Mouse (Mus musculus) intestine, embryonic 15.5 days (tissue): ENCODE measurements at regions not wholly inside any gene's neighbourhood (a gene's known extent, or its start where the extent isn't known, plus 50 kb on each side); places are given as distances from the start of the nearest gene placed in this dataset.
"Not testable (repeated sequence)": the region's sequence is repeated elsewhere in the genome, so short reads cannot be mapped to it uniquely, and the experiment has no call there.

Experiments used
- ATAC-seq: fragments of 200-750 bp; cut with Nextera tagmentation; 2 replicates; pipeline ENCODE4 v1.8.0; 2017; ENCODE audit warnings: moderate TSS enrichment, moderate library complexity
- H3K27ac ChIP-seq: fragments of 300-500 bp; sonication (generic); 2 replicates; pipeline ENCODE4 v1.5.1; 2015; ENCODE audit warnings: mild to moderate bottlenecking, inconsistent platforms
- H3K27me3 ChIP-seq: fragments of 300-500 bp; sonication (generic); replicated peaks from 2 replicates; pipeline ENCODE4 v1.6.1; 2015; ENCODE audit warnings: inconsistent platforms
- H3K36me3 ChIP-seq: fragments of 300-500 bp; sonication (generic); 2 replicates; pipeline ENCODE4 v1.6.1; 2015; ENCODE audit warnings: inconsistent platforms
- H3K4me1 ChIP-seq: fragments of 300-500 bp; sonication (generic); replicated peaks from 2 replicates; pipeline ENCODE4 v1.6.1; 2015; ENCODE audit warnings: inconsistent platforms
- H3K4me2 ChIP-seq: fragments of 300-500 bp; sonication (generic); replicated peaks from 2 replicates; pipeline ENCODE4 v1.6.1; 2015; ENCODE audit warnings: mild to moderate bottlenecking, inconsistent platforms
- H3K4me3 ChIP-seq: fragments of 300-500 bp; sonication (generic); replicated peaks from 2 replicates; pipeline ENCODE4 v1.5.1; 2015; ENCODE audit warnings: inconsistent platforms
- H3K9ac ChIP-seq: fragments of 300-500 bp; sonication (generic); 2 replicates; pipeline ENCODE4 v1.6.1; 2015; ENCODE audit warnings: inconsistent platforms
- H3K9me3 ChIP-seq: fragments of 300-500 bp; sonication (generic); 2 replicates; pipeline ENCODE4 v1.6.1; 2016; ENCODE audit warnings: inconsistent platforms
- WGBS: fragments of 180-500 bp; shearing (Covaris S2); methylation state at CpG from one replicate; pipeline ENCODE4 v1.1.7; 2015; 5-methylcytosine and 5-hydroxymethylcytosine counted together

- Histone ChIP-seq H3K9ac (no peak overlapping the region), H3K27ac (peak overlapping the region; percentile 64), H3K4me2 (no peak overlapping the region), H3K9me3 (no peaks in the 10 kb centered on the region), H3K4me1 (0 out of 2 replicates have a peak, but pooled peaks cover 18% of the 10 kb centered on the region), H3K36me3 (no peaks in the 10 kb centered on the region), H3K4me3 (no peak overlapping the region), H3K27me3 (no peaks in the 10 kb centered on the region)
- peak; percentile 36; the same call in 1 of the 2 replicates for ATAC-seq
- WGBS: 53% methylated on average over 7 of the region's 7 CpGs
These were observed 170.8 kb downstream of the Tomm20 start for GRCm38 (mm10) chr8:126774816-126775215.

DNA sequence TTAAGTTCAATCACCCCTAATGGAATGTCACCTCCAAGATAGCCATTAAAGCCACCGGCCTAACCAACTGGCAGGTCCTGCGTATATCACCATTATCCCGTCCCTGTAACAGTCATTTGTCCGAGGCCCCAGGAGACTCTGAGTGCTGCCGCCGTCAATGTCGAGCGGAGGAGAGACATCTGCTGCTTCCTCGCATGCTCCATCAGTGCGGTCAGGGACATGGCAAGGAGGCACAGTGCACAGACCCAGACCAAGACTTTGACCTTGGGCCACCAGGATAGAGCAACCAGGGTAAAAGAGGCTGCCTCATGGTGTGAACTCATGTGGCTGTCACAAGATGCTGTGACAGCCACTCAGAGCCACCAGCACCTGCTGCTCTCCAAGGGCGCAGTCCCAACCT is 172.9 kb downstream of the Tomm20 start:
- H3K4me1 ChIP-seq: 0 out of 2 replicates have a peak, but pooled peaks cover 18% of the 10 kb centered on the region
- no peak overlapping the region for H3K9ac ChIP-seq
- no peaks in the 10 kb centered on the region for H3K27me3 ChIP-seq
- H3K9me3 ChIP-seq: no peaks in the 10 kb centered on the region
- H3K4me3 ChIP-seq: no peak overlapping the region
- no peak overlapping the region for H3K27ac ChIP-seq
- 81% methylated on average over 11 of the region's 11 CpGs for whole genome bisulfite sequencing
- H3K4me2 ChIP-seq: no peak overlapping the region
- no peak for ATAC-seq
- H3K36me3 ChIP-seq: no peaks in the 10 kb centered on the region

GRCm38 (mm10) chr8:126772194-126772593 is 173.4 kb downstream of the Tomm20 start:
- ATAC-seq: no peak
- no peaks in the 10 kb centered on the region for H3K9me3 ChIP-seq
- no peak overlapping the region for H3K4me3 ChIP-seq
- H3K36me3 ChIP-seq: no peaks in the 10 kb centered on the region
- no peak overlapping the region for H3K4me2 ChIP-seq
- no peak overlapping the region for H3K27ac ChIP-seq
- 0 out of 2 replicates have a peak, but pooled peaks cover 18% of the 10 kb centered on the region for H3K4me1 ChIP-seq
- H3K27me3 ChIP-seq: no peaks in the 10 kb centered on the region
- no peak overlapping the region for H3K9ac ChIP-seq
- 78% methylated on average over 7 of the region's 7 CpGs for WGBS

DNA sequence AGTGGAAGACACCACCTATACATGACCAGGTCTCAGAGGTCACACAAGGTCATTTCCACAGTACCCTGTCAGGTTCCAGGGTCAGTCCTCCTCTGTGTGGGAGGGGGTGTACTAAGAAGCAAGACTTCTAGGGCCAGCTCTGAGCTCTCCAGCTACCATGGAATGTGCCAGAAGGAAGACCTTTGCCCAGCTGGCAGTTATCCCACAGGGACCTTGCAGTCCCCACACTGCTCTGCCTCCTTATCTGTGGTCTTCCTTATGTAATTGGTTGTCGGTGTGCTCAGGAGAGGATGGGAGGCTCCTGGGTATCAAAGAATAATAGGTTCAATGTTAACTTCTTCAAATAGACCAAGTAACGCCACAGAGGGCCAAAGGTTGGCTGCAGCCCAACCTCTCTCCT is 175.3 kb downstream of the Tomm20 start:
- peaks cover 18% of the 10 kb centered on the region; the same call in 1 of the 2 replicates for H3K4me1 ChIP-seq
- not testable (repeated sequence) for H3K9ac ChIP-seq, H3K36me3 ChIP-seq, H3K27me3 ChIP-seq, H3K4me2 ChIP-seq, H3K4me3 ChIP-seq, H3K9me3 ChIP-seq
- 63% methylated on average over 2 of the region's 2 CpGs for WGBS
- H3K27ac ChIP-seq: peak overlapping the region; percentile 68; the same call in 1 of the 2 replicates
- peak; percentile 85 for ATAC-seq

DNA sequence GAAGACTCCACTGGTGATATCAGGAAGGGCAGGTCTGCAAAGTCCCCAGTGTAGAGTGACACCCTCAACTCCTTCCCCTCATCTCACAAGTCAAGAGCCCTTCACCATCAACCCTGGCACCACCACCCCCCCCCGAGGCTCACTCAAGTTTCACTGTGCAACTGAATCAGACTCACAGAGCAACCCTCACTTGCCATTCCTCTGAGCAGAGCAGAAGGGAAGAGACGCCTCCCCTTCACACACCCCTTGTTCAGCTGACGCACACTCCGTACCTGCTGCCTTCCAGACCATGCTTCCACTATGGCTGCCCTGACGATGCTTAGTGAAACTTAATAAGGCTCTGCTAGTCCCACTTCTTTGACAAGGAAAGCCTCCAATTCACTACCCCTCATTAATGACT is 174.4 kb upstream of the Irf2bp2 start:
- 91% methylated on average over 5 of the region's 5 CpGs for WGBS
- Histone ChIP-seq H3K9ac (no peak overlapping the region), H3K4me1 (peaks cover 15% of the 10 kb centered on the region; the same call in 1 of the 2 replicates), H3K27ac (no peak overlapping the region), H3K27me3 (no peaks in the 10 kb centered on the region), H3K4me2 (no peak overlapping the region), H3K9me3 (no peaks in the 10 kb centered on the region), H3K36me3 (no peaks in the 10 kb centered on the region), H3K4me3 (no peak overlapping the region)
- no peak for ATAC-seq

DNA sequence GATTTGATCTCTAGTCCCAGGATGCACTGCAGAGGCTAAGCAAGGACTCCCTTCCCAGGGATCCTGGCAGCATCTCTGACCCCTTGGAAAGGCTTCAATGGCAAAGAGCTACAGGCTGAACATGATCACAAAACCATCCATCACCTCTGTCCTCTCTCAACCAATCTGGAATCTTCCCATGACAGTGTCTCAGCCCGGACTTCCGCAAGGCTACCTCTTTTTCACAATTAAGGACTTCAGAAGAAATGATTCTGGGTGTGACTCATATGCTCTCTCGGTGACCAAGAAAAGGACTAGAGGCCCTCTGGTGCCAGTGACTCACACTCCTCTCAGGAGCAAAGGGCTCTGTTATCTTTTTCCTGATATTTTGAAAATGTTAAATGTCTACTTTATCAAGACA is 173.6 kb upstream of the Irf2bp2 start:
- peak; percentile 26; the same call in 1 of the 2 replicates for ATAC-seq
- 64% methylated on average over 3 of the region's 3 CpGs for WGBS
- Histone ChIP-seq H3K9ac (no peak overlapping the region), H3K36me3 (no peaks in the 10 kb centered on the region), H3K4me1 (peaks cover 13% of the 10 kb centered on the region; the same call in 1 of the 2 replicates), H3K9me3 (no peaks in the 10 kb centered on the region), H3K4me3 (no peak overlapping the region), H3K4me2 (no peak overlapping the region), H3K27me3 (no peaks in the 10 kb centered on the region), H3K27ac (peak overlapping the region; percentile 73; the same call in 1 of the 2 replicates)

- Histone ChIP-seq H3K27ac (peak overlapping the region; percentile 70), H3K9me3 (no peaks in the 10 kb centered on the region), H3K4me2 (no peak overlapping the region), H3K4me1 (peaks cover 3% of the 10 kb centered on the region; the same call in 1 of the 2 replicates), H3K9ac (no peak overlapping the region), H3K27me3 (no peaks in the 10 kb centered on the region), H3K36me3 (no peaks in the 10 kb centered on the region), H3K4me3 (no peak overlapping the region)
- WGBS: 49% methylated on average over 6 of the region's 6 CpGs
- ATAC-seq: peak; percentile 73
These were observed 172.0 kb upstream of the Irf2bp2 start for GRCm38 (mm10) chr8:126765693-126766238.

DNA sequence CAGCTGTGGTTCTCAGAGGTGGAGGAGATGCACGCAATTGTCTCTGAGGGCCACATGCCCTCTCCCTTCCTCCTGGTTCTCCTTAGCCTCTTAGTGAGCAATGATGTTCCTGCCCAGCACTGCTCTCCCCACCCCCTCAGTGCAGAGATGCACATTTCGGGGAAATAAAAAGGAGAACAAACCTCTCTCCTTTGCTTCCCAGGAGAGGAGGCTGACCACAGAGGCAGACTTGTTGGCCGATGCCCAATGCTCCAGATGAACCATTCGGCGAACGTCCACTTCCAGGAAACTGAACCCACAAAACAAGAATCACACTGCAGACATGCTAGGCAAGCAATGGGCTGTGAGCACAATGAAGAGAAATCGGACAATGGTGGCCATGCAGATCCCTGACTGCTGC is 169.8 kb upstream of the Irf2bp2 start:
- H3K27me3 ChIP-seq: no peaks in the 10 kb centered on the region
- H3K27ac ChIP-seq: no peak overlapping the region
- no peaks in the 10 kb centered on the region for H3K9me3 ChIP-seq
- no peak for ATAC-seq
- H3K4me2 ChIP-seq: no peak overlapping the region
- WGBS: 82% methylated on average over 7 of the region's 7 CpGs
- no peaks in the 10 kb centered on the region; the same call in 1 of the 2 replicates for H3K4me1 ChIP-seq
- H3K4me3 ChIP-seq: no peak overlapping the region
- H3K36me3 ChIP-seq: no peaks in the 10 kb centered on the region
- no peak overlapping the region for H3K9ac ChIP-seq

DNA sequence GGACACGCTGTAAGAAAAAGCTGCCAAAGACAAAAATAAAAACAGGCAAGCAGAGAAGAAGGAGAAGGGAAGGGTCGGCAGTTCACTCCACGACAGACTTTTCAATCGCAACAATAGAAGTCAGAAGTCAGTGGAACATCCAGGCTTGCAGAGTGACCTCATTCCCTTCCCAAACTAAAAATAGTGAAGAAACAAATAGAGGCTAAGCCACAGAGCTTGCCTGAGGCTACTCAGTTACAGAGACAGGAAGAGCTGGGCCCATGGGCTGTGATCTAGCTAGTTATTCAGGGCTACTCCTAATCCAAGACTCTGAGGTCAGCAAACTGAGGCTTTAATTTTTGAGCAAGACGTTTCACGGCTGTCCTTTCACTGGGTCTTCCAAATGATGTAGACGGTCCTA is 165.9 kb upstream of the Irf2bp2 start:
- no peaks in the 10 kb centered on the region for H3K36me3 ChIP-seq
- H3K9me3 ChIP-seq: no peaks in the 10 kb centered on the region
- H3K4me2 ChIP-seq: no peak overlapping the region
- peaks cover 5% of the 10 kb centered on the region; the same call in 1 of the 2 replicates for H3K4me1 ChIP-seq
- H3K27me3 ChIP-seq: no peaks in the 10 kb centered on the region
- no peak for ATAC-seq
- no peak overlapping the region for H3K27ac ChIP-seq
- H3K9ac ChIP-seq: no peak overlapping the region
- WGBS: 72% methylated on average over 7 of the region's 7 CpGs
- H3K4me3 ChIP-seq: no peak overlapping the region

GRCm38 (mm10) chr8:126758951-126759350 is 165.2 kb upstream of the Irf2bp2 start:
- Histone ChIP-seq H3K9ac (no peak overlapping the region), H3K36me3 (no peaks in the 10 kb centered on the region), H3K4me2 (no peak overlapping the region), H3K27me3 (no peaks in the 10 kb centered on the region), H3K9me3 (no peaks in the 10 kb centered on the region), H3K4me3 (no peak overlapping the region), H3K4me1 (peaks cover 5% of the 10 kb centered on the region; the same call in 1 of the 2 replicates), H3K27ac (no peak overlapping the region)
- 86% methylated on average over 4 of the region's 4 CpGs for WGBS
- ATAC-seq: no peak

GRCm38 (mm10) chr8:126757951-126758757 is 164.4 kb upstream of the Irf2bp2 start:
- H3K27me3 ChIP-seq: no peaks in the 10 kb centered on the region
- H3K4me3 ChIP-seq: no peak overlapping the region
- 73% methylated on average over 12 of the region's 12 CpGs for WGBS
- peaks cover 8% of the 10 kb centered on the region; the same call in 1 of the 2 replicates for H3K4me1 ChIP-seq
- no peak overlapping the region for H3K27ac ChIP-seq
- no peaks in the 10 kb centered on the region for H3K9me3 ChIP-seq
- H3K36me3 ChIP-seq: no peaks in the 10 kb centered on the region
- H3K4me2 ChIP-seq: no peak overlapping the region
- no peak overlapping the region for H3K9ac ChIP-seq
- ATAC-seq: peak; percentile 34; the same call in 1 of the 2 replicates

GRCm38 (mm10) chr8:126756300-126757097 is 162.7 kb upstream of the Irf2bp2 start:
- no peak for ATAC-seq
- Histone ChIP-seq H3K27me3 (no peaks in the 10 kb centered on the region), H3K4me3 (no peak overlapping the region), H3K36me3 (no peaks in the 10 kb centered on the region), H3K4me2 (no peak overlapping the region), H3K9me3 (no peaks in the 10 kb centered on the region), H3K4me1 (peaks cover 8% of the 10 kb centered on the region), H3K27ac (no peak overlapping the region), H3K9ac (no peak overlapping the region)
- 83% methylated on average over 8 of the region's 8 CpGs for WGBS
